Mouse (Mus musculus) embryo, embryonic 10.5 days (tissue): ENCODE measurements around the gene Accsl.

Source experiments
- DNase-seq: peaks from one replicate; pipeline ENCODE4 v3.0.0-alpha.2; 2015; ENCODE audit warnings: low spot score

Accsl gene

GRCm38 (mm10) chr2:93808071-93808470 lies 60.9 kb downstream of the Accsl start:
- no peak for DNase-seq

- no peak for DNase-seq
Measured at GRCm38 (mm10) chr2:93807440-93807839, 61.5 kb downstream of the Accsl start.

GRCm38 (mm10) chr2:93806487-93807201 lies 62.3 kb downstream of the Accsl start:
- DNase-seq = no peak

- no peak for DNase-seq
Measured at GRCm38 (mm10) chr2:93805523-93805922, 63.4 kb downstream of the Accsl start.
